Mouse (Mus musculus): Measurements from ENCODE around the gene March7. TPM values are rescaled to one million over a fixed set of nuclear protein-coding genes. Genes with fewer than 3 reads are reported as not detected.

Gene March7
- polyA plus RNA-seq, 1 experiment from 2014 or later: 94.7 TPM

- Histone ChIP-seq H3K9me3 (replicated peaks; ENCODE audit: control insufficient read depth, low read length, poor library complexity, severe bottlenecking) (no peaks in the 10 kb centered on the region), H3K9ac (ENCODE audit: low read depth, low read length) (no peak overlapping the region), H3K4me1 (ENCODE audit: control insufficient read depth, insufficient read depth, low read length) (0 out of 2 replicates have a peak, but pooled peaks cover 5% of the 10 kb centered on the region), H3K4me3 (ENCODE audit: low read depth, low read length) (no peak overlapping the region), H3K27ac (ENCODE audit: low read length) (no peak overlapping the region), H3K4me2 (ENCODE audit: low read length) (no peak overlapping the region), H3K27me3 (ENCODE audit: control insufficient read depth, insufficient read depth, low read depth, low read length) (no peaks in the 10 kb centered on the region), H3K36me3 (ENCODE audit: control insufficient read depth, insufficient read depth, low read length) (no peaks in the 10 kb centered on the region)
- WGBS: 83% methylated on average over 8 of the region's 8 CpGs
- no peak for ATAC-seq
These were observed 75.5 kb downstream of the March7 start for GRCm38 (mm10) chr2:60285107-60285617.

- no peaks in the 10 kb centered on the region for H3K36me3 ChIP-seq (ENCODE audit: control insufficient read depth, insufficient read depth, low read length)
- H3K9ac ChIP-seq (ENCODE audit: low read depth, low read length): no peak overlapping the region
- no peak overlapping the region for H3K4me3 ChIP-seq (ENCODE audit: low read depth, low read length)
- no peak overlapping the region for H3K4me2 ChIP-seq (ENCODE audit: low read length)
- no peak overlapping the region for H3K27ac ChIP-seq (ENCODE audit: low read length)
- no peaks in the 10 kb centered on the region for H3K27me3 ChIP-seq (ENCODE audit: control insufficient read depth, insufficient read depth, low read depth, low read length)
- no peak for ATAC-seq
- WGBS: 76% methylated on average over 4 of the region's 4 CpGs
- H3K4me1 ChIP-seq (ENCODE audit: control insufficient read depth, insufficient read depth, low read length): 0 out of 2 replicates have a peak, but pooled peaks cover under 1% of the 10 kb centered on the region
- H3K9me3 ChIP-seq (replicated peaks; ENCODE audit: control insufficient read depth, low read length, poor library complexity, severe bottlenecking): no peaks in the 10 kb centered on the region
These were observed 78.9 kb downstream of the March7 start for GRCm38 (mm10) chr2:60288606-60289005.

- ATAC-seq: no peak
- Histone ChIP-seq H3K4me2 (ENCODE audit: low read length) (no peak overlapping the region), H3K27ac (ENCODE audit: low read length) (no peak overlapping the region), H3K36me3 (ENCODE audit: control insufficient read depth, insufficient read depth, low read length) (no peaks in the 10 kb centered on the region), H3K9ac (ENCODE audit: low read depth, low read length) (no peak overlapping the region), H3K27me3 (ENCODE audit: control insufficient read depth, insufficient read depth, low read depth, low read length) (no peaks in the 10 kb centered on the region), H3K9me3 (replicated peaks; ENCODE audit: control insufficient read depth, low read length, poor library complexity, severe bottlenecking) (no peaks in the 10 kb centered on the region), H3K4me3 (ENCODE audit: low read depth, low read length) (no peak overlapping the region), H3K4me1 (ENCODE audit: control insufficient read depth, insufficient read depth, low read length) (no peaks in the 10 kb centered on the region)
- 91% methylated on average over 1 of the region's 1 CpGs for WGBS
These were observed 79.8 kb downstream of the March7 start for GRCm38 (mm10) chr2:60289451-60289850.

DNA sequence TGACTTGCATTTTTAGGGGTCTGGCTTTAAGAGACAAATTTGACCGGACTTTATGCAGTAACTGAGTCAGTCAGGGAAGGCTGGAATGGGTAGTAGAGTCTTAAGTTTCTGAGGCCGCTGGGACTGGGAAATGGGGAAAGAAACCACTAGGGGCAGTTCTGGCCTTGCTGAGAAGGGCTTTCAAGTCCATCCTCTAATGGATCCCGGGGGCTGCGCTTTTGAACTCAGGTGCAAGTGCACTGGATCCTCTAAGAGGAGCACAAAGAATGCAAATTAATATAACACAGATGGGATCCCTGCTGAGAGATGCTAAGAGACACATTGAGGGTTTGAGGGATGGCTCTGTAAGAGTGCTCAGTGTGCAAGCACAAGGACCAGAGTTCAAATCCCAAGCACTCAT, 81.7 kb downstream of the March7 start:
- H3K4me2 ChIP-seq (ENCODE audit: low read length): no peak overlapping the region
- no peak overlapping the region for H3K4me3 ChIP-seq (ENCODE audit: low read depth, low read length)
- no peaks in the 10 kb centered on the region for H3K36me3 ChIP-seq (ENCODE audit: control insufficient read depth, insufficient read depth, low read length)
- H3K9me3 ChIP-seq (replicated peaks; ENCODE audit: control insufficient read depth, low read length, poor library complexity, severe bottlenecking): no peaks in the 10 kb centered on the region
- H3K4me1 ChIP-seq (ENCODE audit: control insufficient read depth, insufficient read depth, low read length): no peaks in the 10 kb centered on the region
- no peak overlapping the region for H3K27ac ChIP-seq (ENCODE audit: low read length)
- 84% methylated on average over 4 of the region's 4 CpGs for WGBS
- ATAC-seq: no peak
- H3K9ac ChIP-seq (ENCODE audit: low read depth, low read length): no peak overlapping the region
- H3K27me3 ChIP-seq (ENCODE audit: control insufficient read depth, insufficient read depth, low read depth, low read length): no peaks in the 10 kb centered on the region

- Histone ChIP-seq H3K4me3 (ENCODE audit: low read depth, low read length) (no peak overlapping the region), H3K36me3 (ENCODE audit: control insufficient read depth, insufficient read depth, low read length) (no peaks in the 10 kb centered on the region), H3K9ac (ENCODE audit: low read depth, low read length) (no peak overlapping the region), H3K27me3 (ENCODE audit: control insufficient read depth, insufficient read depth, low read depth, low read length) (no peaks in the 10 kb centered on the region), H3K4me1 (ENCODE audit: control insufficient read depth, insufficient read depth, low read length) (no peaks in the 10 kb centered on the region), H3K9me3 (replicated peaks; ENCODE audit: control insufficient read depth, low read length, poor library complexity, severe bottlenecking) (no peaks in the 10 kb centered on the region), H3K27ac (ENCODE audit: low read length) (no peak overlapping the region), H3K4me2 (ENCODE audit: low read length) (no peak overlapping the region)
- WGBS: 84% methylated on average over 3 of the region's 3 CpGs
- no peak for ATAC-seq
These were observed 88.6 kb downstream of the March7 start for GRCm38 (mm10) chr2:60298266-60298665.

GRCm38 (mm10) chr2:60299323-60299722, 89.6 kb downstream of the March7 start:
- whole genome bisulfite sequencing: 91% methylated on average over 2 of the region's 2 CpGs
- H3K4me3 ChIP-seq (ENCODE audit: low read depth, low read length): no peak overlapping the region
- no peak for ATAC-seq
- no peak overlapping the region for H3K4me2 ChIP-seq (ENCODE audit: low read length)
- no peak overlapping the region for H3K27ac ChIP-seq (ENCODE audit: low read length)
- H3K9ac ChIP-seq (ENCODE audit: low read depth, low read length): no peak overlapping the region
- H3K27me3 ChIP-seq (ENCODE audit: control insufficient read depth, insufficient read depth, low read depth, low read length): no peaks in the 10 kb centered on the region
- H3K4me1 ChIP-seq (ENCODE audit: control insufficient read depth, insufficient read depth, low read length): no peaks in the 10 kb centered on the region
- H3K9me3 ChIP-seq (replicated peaks; ENCODE audit: control insufficient read depth, low read length, poor library complexity, severe bottlenecking): no peaks in the 10 kb centered on the region
- no peaks in the 10 kb centered on the region for H3K36me3 ChIP-seq (ENCODE audit: control insufficient read depth, insufficient read depth, low read length)

Other genes starting within 250 kb of the March7 start
- 75.3 and 86.4 TPM in 2 replicates for gene Baz2b, start within 50 bp of the March7 start, polyA plus RNA-seq (2015; fragmentation: Nextera tagmentation; extraction: Ambion mirVana)
- gene Cd302, start 74.6 kb downstream of the March7 start, polyA plus RNA-seq (2015; fragmentation: Nextera tagmentation; extraction: Ambion mirVana): 11.2 and 12.3 TPM in 2 replicates
- 1.6 TPM in 2 replicates for gene Ly75, start 173.4 kb downstream of the March7 start, polyA plus RNA-seq (2015; fragmentation: Nextera tagmentation; extraction: Ambion mirVana)

All from midbrain, embryonic 16.5 days (tissue).